Mouse (Mus musculus) kidney, adult 18-20 months (tissue): ENCODE measurements around the gene Cd55.
"Not testable (repeated sequence)": the region's sequence is repeated elsewhere in the genome, so short reads cannot be mapped to it uniquely, and the experiment has no call there.

ENCODE experiments used
- DNase-seq: peaks from one replicate; pipeline ENCODE4 v3.0.0; 2021

The Cd55 gene

DNA sequence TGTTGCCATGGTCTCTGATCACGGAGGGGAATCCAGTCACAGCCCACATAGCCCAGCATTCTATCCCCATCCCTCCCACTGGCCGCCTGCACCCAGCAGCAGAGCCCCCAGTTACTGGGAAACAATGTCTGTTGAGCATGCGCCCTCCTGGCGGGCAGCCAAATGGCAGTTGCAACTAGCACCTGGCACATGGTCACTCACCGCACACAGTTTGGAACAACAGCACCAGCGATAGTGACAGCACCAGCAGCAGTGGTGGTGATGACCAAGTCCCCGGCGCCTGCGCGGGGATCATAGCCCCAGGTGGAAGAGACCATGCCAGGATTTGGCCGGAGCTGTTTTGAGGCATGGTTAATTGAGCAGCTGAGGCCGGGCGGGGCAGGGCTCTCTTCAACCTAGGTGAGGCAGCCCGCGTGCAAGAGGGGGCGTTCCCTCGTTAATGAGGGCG, 39.9 kb downstream of the Cd55 start, which contains the start of gene Cd55b:
Cd55b (minus strand) TSS at position 346 of the 448 bp plus-strand sequence.
- DNase-seq = no peak

DNA sequence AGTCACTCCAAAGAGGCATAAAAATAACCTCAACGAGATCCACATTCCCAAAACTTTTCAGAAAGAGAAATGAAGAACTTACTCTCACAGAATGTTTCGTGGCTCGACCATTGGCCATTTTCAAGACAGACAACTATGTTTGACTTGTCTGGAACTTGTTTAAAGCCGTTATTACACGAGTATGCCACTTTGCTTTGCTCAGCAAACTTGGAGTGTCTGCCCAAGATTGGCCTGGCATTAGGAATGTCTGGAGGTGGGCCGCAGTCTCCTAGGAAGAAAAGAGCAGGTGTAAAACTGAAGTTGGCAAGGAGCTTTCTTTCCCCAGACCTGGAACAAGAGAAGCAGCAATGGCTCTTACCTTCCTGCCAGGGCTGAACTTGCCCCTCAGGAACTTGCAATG, 40.5 kb downstream of the Cd55 start:
- not testable (repeated sequence) for DNase-seq

- DNase-seq = not testable (repeated sequence)
These were observed 65.4 kb downstream of the Cd55 start for GRCm38 (mm10) chr1:130397109-130397508.
